Mouse (Mus musculus): ENCODE data around the gene Olfr722.
"Not testable (repeated sequence)": the region's sequence is repeated elsewhere in the genome, so short reads cannot be mapped to it uniquely, and the experiment has no call there.

The Olfr722 gene

DNA sequence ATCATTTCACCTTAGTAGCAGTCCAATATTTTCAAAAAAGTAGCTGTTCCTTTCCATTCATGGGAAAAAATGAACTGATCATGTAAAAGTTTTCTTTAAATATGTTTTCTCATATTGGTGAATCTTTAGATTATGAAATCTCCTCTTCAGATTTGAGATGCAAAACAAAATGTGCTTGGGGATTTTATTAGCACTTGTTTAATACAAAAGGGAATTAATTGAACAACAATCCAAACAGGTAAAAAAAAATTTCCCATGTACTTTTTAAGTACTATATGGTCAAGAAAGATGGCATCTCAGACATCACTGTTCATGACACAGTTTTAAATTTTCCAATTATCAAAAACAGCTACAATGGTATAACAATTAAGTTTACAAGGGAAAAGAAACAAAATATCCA, at the start of gene Olfr722:
Olfr722 (minus strand) TSS at position 101 of the 400 bp plus-strand sequence.
- no peak for DNase-seq

DNA sequence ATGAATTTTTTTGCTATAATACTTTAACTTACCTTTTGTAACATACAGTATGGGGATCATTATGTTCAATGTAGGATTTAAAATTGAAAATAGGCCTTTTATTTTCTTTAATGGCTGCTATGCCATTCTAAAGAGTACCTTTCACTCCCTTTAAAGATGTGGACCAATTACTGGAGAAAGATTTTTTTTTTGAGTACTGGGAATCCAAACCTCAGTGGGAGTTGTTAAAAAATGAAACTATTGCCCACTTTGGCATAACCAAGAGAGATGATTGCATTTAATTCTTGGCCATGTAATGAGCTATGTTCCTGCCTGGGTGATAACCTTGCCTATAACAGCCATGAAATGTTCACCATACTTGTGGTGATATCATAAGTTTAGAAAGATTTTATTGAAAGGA, 29.9 kb upstream of the Olfr722 start, which contains the start of gene Olfr723:
Olfr723 (minus strand) TSS at position 101 of the 400 bp plus-strand sequence.
- not testable (repeated sequence) for DNase-seq

DNA sequence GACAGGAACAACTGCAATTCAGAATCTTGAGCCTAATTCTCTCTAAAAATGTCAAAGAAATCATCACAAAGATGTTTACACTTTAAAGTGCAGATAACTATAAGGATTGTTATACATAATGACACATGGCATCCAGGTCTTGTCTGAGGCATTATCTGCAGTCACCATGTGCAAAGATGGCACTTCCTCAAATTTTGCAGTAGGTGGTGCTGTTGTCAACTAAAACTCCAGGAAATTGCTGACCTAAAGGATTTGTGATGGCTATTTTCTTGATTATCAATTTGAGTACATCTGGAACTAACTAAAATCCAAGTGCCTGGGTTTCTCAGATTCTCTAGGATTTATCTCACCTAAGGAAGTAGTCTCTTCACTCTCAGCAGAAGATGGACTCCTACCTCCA, 41.4 kb downstream of the Olfr722 start:
- peak; percentile 48 for DNase-seq
